Mouse (Mus musculus): ENCODE measurements around the gene Nmnat1. TPM values are rescaled to one million over a fixed set of nuclear protein-coding genes. Genes with fewer than 3 reads are reported as not detected.
"Not testable (repeated sequence)": the region's sequence is repeated elsewhere in the genome, so short reads cannot be mapped to it uniquely, and the experiment has no call there.

Nmnat1 gene
- total RNA-seq, 2 experiments from 2014 or later = 0.58 to 1.2 TPM

- no peak for ATAC-seq (replicated peaks; ENCODE audit: low FRiP score, poor library complexity, severe bottlenecking)
Observed at GRCm38 (mm10) chr4:149450636-149451035, 34.4 kb downstream of the Nmnat1 start.

GRCm38 (mm10) chr4:149446309-149446708 lies 38.7 kb downstream of the Nmnat1 start:
- no peak for ATAC-seq (replicated peaks; ENCODE audit: low FRiP score, poor library complexity, severe bottlenecking)

- peak; percentile 63 for ATAC-seq (replicated peaks; ENCODE audit: low FRiP score, poor library complexity, severe bottlenecking)
Observed at GRCm38 (mm10) chr4:149445868-149446267, 39.1 kb downstream of the Nmnat1 start.

DNA sequence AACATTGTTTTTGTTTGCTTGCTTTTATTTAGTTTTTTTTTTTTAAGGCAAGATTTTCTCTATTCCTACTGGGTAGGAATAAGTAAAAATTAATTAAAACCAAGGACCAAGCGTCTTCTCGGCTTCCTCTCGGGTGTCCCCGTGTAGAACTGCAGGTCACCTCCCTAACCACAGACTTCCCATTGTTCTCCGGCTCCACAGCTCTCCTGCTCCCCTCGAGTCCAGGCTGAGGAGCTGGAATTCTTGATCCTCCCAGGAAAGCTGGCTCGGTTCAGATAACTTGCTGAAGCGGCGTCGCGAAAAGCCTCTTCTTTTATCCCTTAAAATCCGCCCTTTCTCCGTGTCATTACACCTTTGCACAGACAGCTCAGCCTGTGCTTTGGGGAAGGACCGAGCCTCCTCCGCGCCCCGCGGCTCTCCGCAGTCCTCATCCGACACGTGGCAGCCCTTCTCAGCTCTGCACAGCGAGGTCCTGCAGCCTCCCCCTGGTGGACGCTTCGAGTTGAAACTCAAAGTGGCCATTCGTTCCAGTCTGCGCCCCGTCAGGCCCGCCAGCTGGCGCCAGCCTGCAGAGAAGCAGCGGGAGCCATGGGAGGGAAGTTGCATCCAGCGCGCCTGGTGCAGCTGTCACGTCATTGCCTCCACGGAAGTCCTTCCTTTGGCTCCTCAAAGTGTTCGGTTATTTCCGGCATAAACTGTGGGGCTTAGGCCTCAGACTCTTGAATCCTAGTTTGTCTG lies 39.9 kb downstream of the Nmnat1 start:
- peak; percentile 96 for ATAC-seq (replicated peaks; ENCODE audit: low FRiP score, poor library complexity, severe bottlenecking)

DNA sequence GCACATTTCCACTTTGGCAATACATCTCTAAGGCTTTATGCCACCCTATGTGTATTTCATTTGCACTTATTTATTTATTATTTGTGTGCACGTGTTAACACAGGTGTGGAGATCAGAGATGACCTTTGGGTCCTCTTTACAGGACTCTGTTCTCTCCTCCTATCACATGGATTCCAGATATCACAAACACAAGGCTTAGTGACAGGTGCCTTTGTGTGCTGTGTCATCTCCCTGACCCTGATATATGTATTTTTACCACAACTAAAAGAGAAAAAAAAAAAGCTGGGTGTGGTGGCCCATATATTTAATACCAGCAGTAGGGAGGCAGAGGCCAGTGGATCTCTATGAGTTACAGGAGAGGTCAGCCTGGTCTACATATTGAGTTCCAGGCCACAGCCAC lies 40.5 kb downstream of the Nmnat1 start:
- no peak for ATAC-seq (replicated peaks; ENCODE audit: low FRiP score, poor library complexity, severe bottlenecking)

DNA sequence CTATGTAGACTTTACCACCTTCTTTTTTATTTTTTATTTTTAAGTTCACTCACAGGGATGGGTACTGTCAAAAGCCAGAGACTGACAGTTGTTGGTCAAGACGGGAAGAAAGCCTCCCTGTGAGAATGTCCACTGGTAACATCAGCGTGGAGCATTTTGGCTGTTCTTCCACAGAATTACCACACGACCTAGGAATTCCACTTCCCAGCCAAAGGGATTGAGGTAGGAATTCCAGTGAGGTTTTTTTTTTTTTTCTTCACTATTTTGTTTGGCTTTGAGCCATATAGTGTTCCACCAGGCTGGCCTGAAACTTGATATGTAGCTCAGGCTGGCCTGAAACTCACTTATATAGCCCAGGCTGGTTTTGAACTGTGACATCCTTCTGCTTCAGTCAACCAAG lies 42.6 kb downstream of the Nmnat1 start:
- ATAC-seq (replicated peaks; ENCODE audit: low FRiP score, poor library complexity, severe bottlenecking) = no peak

DNA sequence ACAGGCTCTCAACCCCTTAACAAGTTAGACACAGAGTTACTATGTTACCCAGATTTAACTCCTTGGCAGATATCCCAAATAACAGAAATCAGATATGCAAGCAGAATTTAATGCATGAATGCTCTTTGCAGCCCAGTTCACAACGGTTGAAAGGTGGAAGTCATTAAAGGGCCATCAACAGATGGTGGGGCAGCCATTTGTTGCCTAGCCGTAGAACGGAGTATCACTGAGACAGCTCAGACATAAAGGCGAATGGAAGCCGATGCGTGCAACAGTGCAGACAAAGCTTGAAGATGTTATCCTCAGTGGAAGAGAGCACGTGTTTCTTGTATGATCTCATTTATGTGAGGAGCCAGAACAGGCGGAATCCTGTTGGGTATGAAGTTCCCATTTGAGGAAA lies 44.4 kb downstream of the Nmnat1 start:
- no peak for ATAC-seq (replicated peaks; ENCODE audit: low FRiP score, poor library complexity, severe bottlenecking)

- not testable (repeated sequence) for ATAC-seq (replicated peaks; ENCODE audit: low FRiP score, poor library complexity, severe bottlenecking)
Observed at GRCm38 (mm10) chr4:149431887-149432286, 53.1 kb downstream of the Nmnat1 start.

DNA sequence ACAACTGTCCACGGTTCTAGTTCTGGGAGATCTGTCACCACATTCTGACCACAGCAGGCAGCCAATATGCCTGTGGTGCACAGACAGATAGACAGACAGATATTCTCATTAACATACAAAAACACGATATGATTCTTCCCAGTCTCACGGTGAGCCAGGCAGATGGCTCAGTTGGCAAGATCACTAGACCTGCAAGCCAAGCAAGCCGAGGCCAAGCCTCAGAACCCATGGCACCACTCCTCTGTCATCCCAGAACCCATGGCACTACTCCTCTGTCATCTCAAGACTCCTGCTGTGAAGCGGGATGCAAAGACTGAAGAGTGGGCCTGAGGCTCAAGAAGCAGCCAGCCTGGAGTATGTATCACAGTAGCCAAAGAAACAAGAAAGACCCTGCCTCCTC lies 55.4 kb downstream of the Nmnat1 start:
- ATAC-seq (replicated peaks; ENCODE audit: low FRiP score, poor library complexity, severe bottlenecking) = no peak

GRCm38 (mm10) chr4:149426325-149427199 lies 58.4 kb downstream of the Nmnat1 start, which contains the start of gene Ube4b:
Ube4b (minus strand) TSS chr4:149426749.
- peak; percentile 84 for ATAC-seq (replicated peaks; ENCODE audit: low FRiP score, poor library complexity, severe bottlenecking)

GRCm38 (mm10) chr4:149425801-149426292 lies 59.2 kb downstream of the Nmnat1 start:
- peak; percentile 63 for ATAC-seq (replicated peaks; ENCODE audit: low FRiP score, poor library complexity, severe bottlenecking)

DNA sequence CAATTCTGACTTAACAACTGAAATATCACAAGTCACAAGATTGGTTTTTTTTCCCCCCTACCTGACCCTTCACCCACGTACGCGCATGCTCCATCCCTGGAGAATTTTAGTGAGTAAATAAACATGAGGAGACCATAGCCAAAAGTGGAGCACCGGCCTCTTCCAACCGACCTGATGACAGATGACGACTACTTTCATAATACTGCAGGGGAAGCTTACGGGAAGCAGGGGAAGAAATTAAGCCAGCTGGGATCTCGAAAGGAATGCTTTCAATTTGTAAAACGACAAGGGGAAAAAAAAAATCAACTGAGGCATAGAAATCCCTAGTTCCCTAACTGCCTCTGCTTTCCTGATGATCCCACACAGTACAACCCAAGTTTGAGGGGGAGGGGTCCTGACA lies 60.2 kb downstream of the Nmnat1 start:
- no peak for ATAC-seq (replicated peaks; ENCODE audit: low FRiP score, poor library complexity, severe bottlenecking)

GRCm38 (mm10) chr4:149417854-149418365 lies 67.1 kb downstream of the Nmnat1 start:
- ATAC-seq (replicated peaks; ENCODE audit: low FRiP score, poor library complexity, severe bottlenecking) = no peak

Other genes starting within 250 kb of the Nmnat1 start
- gene Kif1b, start 177.5 kb downstream of the Nmnat1 start, total RNA-seq (2015; ENCODE audit: low replicate concordance) = 8.8 and 10.0 TPM in 2 replicates
- gene Kif1b, start 177.5 kb downstream of the Nmnat1 start, total RNA-seq (2017; ENCODE audit: low replicate concordance) = 7.2 and 14.1 TPM in 2 replicates
- 29.9 and 37.1 TPM in 2 replicates for gene Ube4b, start 58.5 kb downstream of the Nmnat1 start, total RNA-seq (2015; ENCODE audit: low replicate concordance)
- 26.8 and 34.8 TPM in 2 replicates for gene Ube4b, start 58.5 kb downstream of the Nmnat1 start, total RNA-seq (2017; ENCODE audit: low replicate concordance)
- gene Rbp7, start 30.2 kb downstream of the Nmnat1 start, total RNA-seq (2015; ENCODE audit: low replicate concordance) = not detected in 2 replicates
- gene Rbp7, start 30.2 kb downstream of the Nmnat1 start, total RNA-seq (2017; ENCODE audit: low replicate concordance) = not detected in 2 replicates
- gene Tmem274, start 7.8 kb downstream of the Nmnat1 start, total RNA-seq (2015; ENCODE audit: low replicate concordance) = not detected in 2 replicates
- not detected in 2 replicates for gene Tmem274, start 7.8 kb downstream of the Nmnat1 start, total RNA-seq (2017; ENCODE audit: low replicate concordance)
- 4.8 and 5.4 TPM in 2 replicates for gene Lzic, start within 50 bp of the Nmnat1 start, total RNA-seq (2015; ENCODE audit: low replicate concordance)
- gene Lzic, start within 50 bp of the Nmnat1 start, total RNA-seq (2017; ENCODE audit: low replicate concordance) = 6.1 and 23.2 TPM in 2 replicates
- gene Ctnnbip1, start 33.0 kb upstream of the Nmnat1 start, total RNA-seq (2015; ENCODE audit: low replicate concordance) = 4.6 TPM in 1 of 2 replicates, not detected in the other
- gene Ctnnbip1, start 33.0 kb upstream of the Nmnat1 start, total RNA-seq (2017; ENCODE audit: low replicate concordance) = 2.2 and 4.6 TPM in 2 replicates
- gene Clstn1, start 101.3 kb upstream of the Nmnat1 start, total RNA-seq (2015; ENCODE audit: low replicate concordance) = 0.58 and 1.3 TPM in 2 replicates
- gene Clstn1, start 101.3 kb upstream of the Nmnat1 start, total RNA-seq (2017; ENCODE audit: low replicate concordance) = 1.8 and 2.4 TPM in 2 replicates
- gene Pik3cd, start 217.4 kb upstream of the Nmnat1 start, total RNA-seq (2015; ENCODE audit: low replicate concordance) = 11.1 and 14.4 TPM in 2 replicates
- 14.9 and 20.2 TPM in 2 replicates for gene Pik3cd, start 217.4 kb upstream of the Nmnat1 start, total RNA-seq (2017; ENCODE audit: low replicate concordance)